Mouse (Mus musculus) lung, postnatal 0 days (tissue): Measurements from ENCODE around the gene Fnbp1l.

ENCODE experiments used
- CTCF ChIP-seq: IDR thresholded peaks from 2 replicates; pipeline ENCODE4 v1.5.1; 2016; ENCODE audit warnings: antibody characterized with exemption, mild to moderate bottlenecking
- EP300 ChIP-seq: IDR thresholded peaks from 2 replicates; pipeline ENCODE4 v1.6.1; 2016; ENCODE audit warnings: antibody characterized with exemption, mild to moderate bottlenecking, control low read depth

GRCm38 (mm10) chr3:122619931-122620284 lies 393 bp upstream of the Fnbp1l start:
- no peak for TF ChIP-seq CTCF
- no peak for TF ChIP-seq EP300
